Mouse (Mus musculus): ENCODE measurements at regions not wholly inside any gene's neighbourhood (a gene's known extent, or its start where the extent isn't known, plus 50 kb on each side); places are given as distances from the start of the nearest gene placed in this dataset.

DNA sequence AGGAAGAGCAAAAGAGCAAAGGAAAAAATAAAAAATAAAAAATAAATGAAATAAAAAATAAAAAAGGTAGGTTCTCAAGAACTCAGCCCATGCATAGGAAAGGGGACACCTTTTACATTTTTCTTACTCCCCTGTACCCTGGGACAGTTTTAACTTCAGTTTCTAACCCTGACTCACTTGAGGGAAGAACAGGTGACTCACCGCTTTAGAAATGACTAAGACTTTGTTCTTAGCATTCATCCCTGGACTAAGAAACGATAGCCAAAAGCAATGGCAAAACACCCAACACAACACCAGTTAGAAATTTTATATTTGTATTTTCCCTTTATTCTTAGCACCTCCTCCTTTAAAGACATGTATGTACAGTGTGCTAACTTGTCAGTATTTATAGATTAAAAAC, 161.5 kb upstream of the Samsn1 start:
- no peak for TF ChIP-seq CTCF (conservative IDR thresholded peaks at IDR 0.05; ENCODE audit: insufficient read depth, insufficient read length, low read depth, low read length)
- no peak for TF ChIP-seq POLR2A (IDR thresholded peaks at IDR 0.05; ENCODE audit: low read depth, low read length)
- no peak overlapping the region for H3K27ac ChIP-seq (ENCODE audit: insufficient read depth, low read depth, low read length)
- no peaks in the 10 kb centered on the region for H3K27me3 ChIP-seq (replicated peaks; ENCODE audit: control insufficient read depth, insufficient read depth, low read length)
- WGBS, result 64% methylated on average over 2 of the region's 2 CpGs
- H3K4me3 ChIP-seq (ENCODE audit: insufficient read depth, low read depth, low read length), result no peak overlapping the region
- H3K4me1 ChIP-seq (ENCODE audit: control insufficient read depth, insufficient read depth, low read length), result no peaks in the 10 kb centered on the region
- H3K36me3 ChIP-seq (ENCODE audit: control insufficient read depth, insufficient read depth, low read length), result no peaks in the 10 kb centered on the region
- no peak for DNase-seq

DNA sequence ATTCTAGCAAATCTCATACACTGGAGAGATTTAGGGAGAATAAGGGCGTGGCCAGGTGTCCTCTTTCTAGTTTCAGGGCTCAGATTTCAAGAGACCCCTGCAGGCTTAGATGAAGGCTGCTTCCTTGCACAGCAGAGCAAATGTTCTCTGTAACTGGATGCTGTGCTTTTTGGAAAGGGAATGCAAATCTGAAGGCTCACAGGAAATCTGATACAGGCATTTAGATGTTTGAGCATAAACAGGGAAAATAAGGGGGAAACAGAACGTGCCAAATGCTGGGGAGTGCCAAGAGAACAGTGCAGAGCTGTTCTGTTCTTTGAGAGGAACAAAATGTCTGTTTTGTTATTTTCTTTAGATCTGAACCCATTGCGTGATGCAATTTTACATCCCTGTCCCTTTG, 161.0 kb upstream of the Samsn1 start:
- Histone ChIP-seq H3K4me3 (ENCODE audit: insufficient read depth, low read depth, low read length) (no peak overlapping the region), H3K36me3 (ENCODE audit: control insufficient read depth, insufficient read depth, low read length) (no peaks in the 10 kb centered on the region), H3K27ac (ENCODE audit: insufficient read depth, low read depth, low read length) (no peak overlapping the region), H3K27me3 (replicated peaks; ENCODE audit: control insufficient read depth, insufficient read depth, low read length) (no peaks in the 10 kb centered on the region), H3K4me1 (ENCODE audit: control insufficient read depth, insufficient read depth, low read length) (no peaks in the 10 kb centered on the region)
- 28% methylated on average over 3 of the region's 3 CpGs for WGBS
- TF ChIP-seq POLR2A (IDR thresholded peaks at IDR 0.05; ENCODE audit: low read depth, low read length), result no peak
- no peak for TF ChIP-seq CTCF (conservative IDR thresholded peaks at IDR 0.05; ENCODE audit: insufficient read depth, insufficient read length, low read depth, low read length)
- DNase-seq, result no peak

DNA sequence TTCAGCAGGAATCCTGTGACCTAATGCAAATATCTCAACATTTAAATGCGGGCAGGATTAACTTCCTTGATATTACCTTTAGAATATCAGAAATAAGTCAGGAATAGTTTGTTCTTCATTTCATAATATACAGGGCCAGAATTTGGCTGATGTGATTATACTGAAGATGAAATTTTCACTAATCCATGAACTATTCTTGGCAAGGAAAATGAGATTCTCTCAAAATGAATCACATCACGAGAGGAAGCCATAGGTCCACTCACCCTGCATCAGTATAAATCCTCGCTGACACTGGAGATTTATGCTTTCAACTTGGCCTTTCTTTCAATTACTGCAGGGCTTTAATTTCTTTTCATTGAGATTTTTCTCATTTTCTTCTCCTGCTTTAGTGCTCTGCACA, 159.5 kb upstream of the Samsn1 start:
- WGBS, result 89% methylated on average over 3 of the region's 3 CpGs
- H3K27me3 ChIP-seq (replicated peaks; ENCODE audit: control insufficient read depth, insufficient read depth, low read length), result no peaks in the 10 kb centered on the region
- H3K4me3 ChIP-seq (ENCODE audit: insufficient read depth, low read depth, low read length), result no peak overlapping the region
- H3K4me1 ChIP-seq (ENCODE audit: control insufficient read depth, insufficient read depth, low read length), result no peaks in the 10 kb centered on the region
- DNase-seq, result no peak
- H3K36me3 ChIP-seq (ENCODE audit: control insufficient read depth, insufficient read depth, low read length), result no peaks in the 10 kb centered on the region
- TF ChIP-seq CTCF (conservative IDR thresholded peaks at IDR 0.05; ENCODE audit: insufficient read depth, insufficient read length, low read depth, low read length) (no peak), POLR2A (IDR thresholded peaks at IDR 0.05; ENCODE audit: low read depth, low read length) (no peak)
- H3K27ac ChIP-seq (ENCODE audit: insufficient read depth, low read depth, low read length), result no peak overlapping the region

DNA sequence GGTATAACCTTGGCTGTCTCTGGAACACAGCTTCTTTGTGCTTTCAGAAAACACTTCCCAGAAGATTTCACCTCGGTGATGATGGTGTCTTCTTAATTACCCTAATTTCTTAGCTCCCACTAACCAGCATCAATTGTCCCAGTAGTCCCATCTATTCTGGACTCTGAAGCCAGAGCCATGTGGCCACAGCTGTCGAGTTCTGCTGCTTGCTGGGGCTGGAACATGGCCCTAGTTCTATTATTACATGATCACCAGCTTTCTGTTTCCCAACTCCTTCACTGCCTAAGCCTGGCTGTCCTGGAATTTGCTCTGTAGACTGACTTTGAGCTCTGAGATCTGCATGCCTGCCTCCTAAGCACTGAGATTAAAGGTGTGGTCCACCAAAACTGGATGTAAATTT, 145.6 kb upstream of the Samsn1 start:
- H3K4me3 ChIP-seq (ENCODE audit: insufficient read depth, low read depth, low read length), result no peak overlapping the region
- DNase-seq, result no peak
- H3K36me3 ChIP-seq (ENCODE audit: control insufficient read depth, insufficient read depth, low read length), result no peaks in the 10 kb centered on the region
- TF ChIP-seq POLR2A (IDR thresholded peaks at IDR 0.05; ENCODE audit: low read depth, low read length), result no peak
- TF ChIP-seq CTCF (conservative IDR thresholded peaks at IDR 0.05; ENCODE audit: insufficient read depth, insufficient read length, low read depth, low read length), result no peak
- WGBS, result 64% methylated on average over 2 of the region's 2 CpGs
- H3K27me3 ChIP-seq (replicated peaks; ENCODE audit: control insufficient read depth, insufficient read depth, low read length), result no peaks in the 10 kb centered on the region
- H3K4me1 ChIP-seq (ENCODE audit: control insufficient read depth, insufficient read depth, low read length), result no peaks in the 10 kb centered on the region
- H3K27ac ChIP-seq (ENCODE audit: insufficient read depth, low read depth, low read length), result no peak overlapping the region

DNA sequence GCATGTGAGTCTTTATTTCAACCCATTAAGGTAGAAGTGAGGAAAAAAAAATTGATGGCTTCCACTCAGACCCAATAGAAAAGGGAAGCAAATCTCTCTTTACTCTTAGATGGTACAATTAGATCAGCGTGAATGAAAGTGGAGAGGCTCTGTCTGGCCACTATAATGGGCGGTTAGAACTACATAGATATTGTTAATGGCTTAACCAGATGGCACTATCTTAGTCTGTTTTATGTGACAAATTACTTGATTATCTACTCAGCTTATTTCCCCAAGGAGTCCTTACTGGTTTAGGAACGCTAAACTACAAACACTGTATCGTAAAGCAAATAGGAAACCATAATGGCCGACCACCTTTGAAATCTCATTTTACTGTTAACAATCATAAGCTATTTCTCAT, 138.8 kb upstream of the Samsn1 start:
- H3K4me1 ChIP-seq (ENCODE audit: control insufficient read depth, insufficient read depth, low read length), result no peaks in the 10 kb centered on the region
- H3K36me3 ChIP-seq (ENCODE audit: control insufficient read depth, insufficient read depth, low read length), result no peaks in the 10 kb centered on the region
- H3K27ac ChIP-seq (ENCODE audit: insufficient read depth, low read depth, low read length), result no peak overlapping the region
- TF ChIP-seq POLR2A (IDR thresholded peaks at IDR 0.05; ENCODE audit: low read depth, low read length), result no peak
- no peak for TF ChIP-seq CTCF (conservative IDR thresholded peaks at IDR 0.05; ENCODE audit: insufficient read depth, insufficient read length, low read depth, low read length)
- no peak for DNase-seq
- no peaks in the 10 kb centered on the region for H3K27me3 ChIP-seq (replicated peaks; ENCODE audit: control insufficient read depth, insufficient read depth, low read length)
- H3K4me3 ChIP-seq (ENCODE audit: insufficient read depth, low read depth, low read length), result no peak overlapping the region
- WGBS, result 73% methylated on average over 5 of the region's 5 CpGs

DNA sequence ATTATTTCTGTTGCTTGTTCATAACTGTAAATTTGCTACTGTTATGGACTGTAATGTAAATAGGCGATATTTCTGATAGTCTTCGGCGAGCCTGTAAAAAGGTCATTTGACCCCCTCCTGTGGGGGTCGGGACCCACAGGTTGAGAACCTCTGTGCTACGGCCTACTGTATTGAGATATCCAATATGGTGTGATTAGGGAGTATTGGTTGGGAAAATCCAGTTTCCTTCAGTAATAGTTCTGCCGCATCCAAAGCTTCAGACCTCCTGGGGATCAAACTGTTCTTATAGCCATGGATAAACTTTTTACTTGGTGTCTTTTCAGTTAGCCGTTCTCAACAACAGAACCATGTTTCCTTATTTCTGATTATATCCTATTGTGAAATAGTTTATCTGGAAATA, 136.5 kb upstream of the Samsn1 start:
- H3K27me3 ChIP-seq (replicated peaks; ENCODE audit: control insufficient read depth, insufficient read depth, low read length), result no peaks in the 10 kb centered on the region
- TF ChIP-seq CTCF (conservative IDR thresholded peaks at IDR 0.05; ENCODE audit: insufficient read depth, insufficient read length, low read depth, low read length) (no peak), POLR2A (IDR thresholded peaks at IDR 0.05; ENCODE audit: low read depth, low read length) (no peak)
- H3K27ac ChIP-seq (ENCODE audit: insufficient read depth, low read depth, low read length), result no peak overlapping the region
- no peak for DNase-seq
- no peaks in the 10 kb centered on the region for H3K36me3 ChIP-seq (ENCODE audit: control insufficient read depth, insufficient read depth, low read length)
- 96% methylated on average over 7 of the region's 7 CpGs for WGBS
- no peaks in the 10 kb centered on the region for H3K4me1 ChIP-seq (ENCODE audit: control insufficient read depth, insufficient read depth, low read length)
- H3K4me3 ChIP-seq (ENCODE audit: insufficient read depth, low read depth, low read length), result no peak overlapping the region

DNA sequence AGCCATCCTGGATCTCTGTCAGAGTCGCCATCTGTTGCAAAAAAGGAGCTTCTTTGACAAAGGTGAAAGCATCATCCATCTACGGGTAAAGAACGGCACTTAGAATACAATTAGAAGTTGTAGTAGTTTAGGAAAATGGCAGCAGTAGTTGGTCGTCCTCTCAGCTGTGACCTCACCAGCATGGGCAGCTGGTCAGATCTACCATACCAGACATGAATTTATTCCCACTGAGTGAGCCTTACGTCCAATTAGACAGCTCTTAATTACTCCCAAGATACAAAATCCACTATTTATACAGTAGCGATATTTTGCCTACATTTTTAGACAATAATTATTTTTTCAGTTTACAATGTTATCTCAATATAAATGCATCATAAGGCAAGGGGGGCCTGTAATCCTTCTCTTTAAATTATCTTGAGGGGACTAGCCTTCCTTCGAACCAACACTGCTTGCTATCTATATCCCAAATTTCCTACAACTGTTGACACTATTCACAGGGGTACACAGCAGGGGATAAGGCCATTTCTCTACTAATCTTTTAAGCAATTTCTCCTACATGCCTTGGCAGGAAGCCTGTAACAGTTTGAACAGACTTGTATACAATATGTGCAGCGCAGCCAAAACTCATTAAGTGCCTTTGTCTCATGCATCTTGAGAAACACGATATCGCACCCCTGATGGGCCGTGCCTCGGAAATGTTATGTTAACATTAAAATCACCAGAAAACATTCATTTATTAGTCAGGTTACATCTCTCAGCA, 131.9 kb upstream of the Samsn1 start:
- no peak overlapping the region for H3K4me3 ChIP-seq (ENCODE audit: insufficient read depth, low read depth, low read length)
- no peak overlapping the region for H3K27ac ChIP-seq (ENCODE audit: insufficient read depth, low read depth, low read length)
- TF ChIP-seq POLR2A (IDR thresholded peaks at IDR 0.05; ENCODE audit: low read depth, low read length) (no peak), CTCF (conservative IDR thresholded peaks at IDR 0.05; ENCODE audit: insufficient read depth, insufficient read length, low read depth, low read length) (no peak)
- H3K27me3 ChIP-seq (replicated peaks; ENCODE audit: control insufficient read depth, insufficient read depth, low read length), result no peaks in the 10 kb centered on the region
- H3K4me1 ChIP-seq (ENCODE audit: control insufficient read depth, insufficient read depth, low read length), result no peaks in the 10 kb centered on the region
- no peak for DNase-seq
- H3K36me3 ChIP-seq (ENCODE audit: control insufficient read depth, insufficient read depth, low read length), result no peaks in the 10 kb centered on the region
- WGBS, result 81% methylated on average over 12 of the region's 12 CpGs
